Mouse (Mus musculus) neural tube, embryonic 14.5 days (tissue): ENCODE measurements around the gene Mcoln2. TPM values are rescaled to one million over a fixed set of nuclear protein-coding genes. Genes with fewer than 3 reads are reported as not detected.

Experiments
- ATAC-seq: fragments of 200-750 bp; cut with Nextera tagmentation; 2 replicates; pipeline ENCODE4 v1.8.0; 2017; ENCODE audit warnings: low read depth, mild to moderate bottlenecking, moderate TSS enrichment, moderate library complexity
- H3K27ac ChIP-seq: fragments of 300-500 bp; sonication (generic); 2 replicates; pipeline ENCODE4 v1.5.1; 2014; ENCODE audit warnings: low read depth, mild to moderate bottlenecking, control low read depth, low read length, moderate library complexity, mixed read lengths
- H3K27me3 ChIP-seq: fragments of 300-500 bp; sonication (generic); 2 replicates; pipeline ENCODE4 v1.6.1; 2014; ENCODE audit warnings: low read length; ENCODE audit not compliant: control insufficient read depth, insufficient read depth
- H3K36me3 ChIP-seq: fragments of 300-500 bp; sonication (generic); 2 replicates; pipeline ENCODE4 v1.6.1; 2014; ENCODE audit warnings: low read length, mixed read lengths; ENCODE audit not compliant: control insufficient read depth, insufficient read depth
- H3K4me1 ChIP-seq: fragments of 300-500 bp; sonication (generic); 2 replicates; pipeline ENCODE4 v1.6.1; 2014; ENCODE audit warnings: low read length; ENCODE audit not compliant: control insufficient read depth, insufficient read depth
- H3K4me2 ChIP-seq: fragments of 300-500 bp; sonication (generic); 2 replicates; pipeline ENCODE4 v1.6.1; 2014; ENCODE audit warnings: mild to moderate bottlenecking, low read depth, low read length, control low read depth
- H3K4me3 ChIP-seq: fragments of 300-500 bp; sonication (generic); 2 replicates; pipeline ENCODE4 v1.5.1; 2014; ENCODE audit warnings: low read depth, low read length, control low read depth, mixed read lengths
- H3K9ac ChIP-seq: fragments of 300-500 bp; sonication (generic); replicated peaks from 2 replicates; pipeline ENCODE4 v1.6.1; 2014; ENCODE audit warnings: low read depth, mild to moderate bottlenecking, control low read depth, low read length, mixed read lengths
- H3K9me3 ChIP-seq: fragments of 300-500 bp; sonication (generic); 2 replicates; pipeline ENCODE4 v1.6.1; 2016; ENCODE audit warnings: low read length; ENCODE audit not compliant: control insufficient read depth
- WGBS: fragments of 180-500 bp; shearing (Covaris S2); extraction: QIAGEN DNeasy Blood & Tissue Kit; methylation state at CpG from one replicate; pipeline ENCODE4 v1.1.7; 2014; 5-methylcytosine and 5-hydroxymethylcytosine counted together
- polyA plus RNA-seq: library from polyadenylated mRNA; unstranded; fragments of >200 nt; fragmentation: Nextera tagmentation; extraction: Ambion mirVana; gene quantifications from 2 replicates; pipeline ENCODE4 v1.2.1, GENCODE M21; 2014

Mcoln2 gene
- polyA plus RNA-seq, 1 experiment from 2014 or later = not detected

DNA sequence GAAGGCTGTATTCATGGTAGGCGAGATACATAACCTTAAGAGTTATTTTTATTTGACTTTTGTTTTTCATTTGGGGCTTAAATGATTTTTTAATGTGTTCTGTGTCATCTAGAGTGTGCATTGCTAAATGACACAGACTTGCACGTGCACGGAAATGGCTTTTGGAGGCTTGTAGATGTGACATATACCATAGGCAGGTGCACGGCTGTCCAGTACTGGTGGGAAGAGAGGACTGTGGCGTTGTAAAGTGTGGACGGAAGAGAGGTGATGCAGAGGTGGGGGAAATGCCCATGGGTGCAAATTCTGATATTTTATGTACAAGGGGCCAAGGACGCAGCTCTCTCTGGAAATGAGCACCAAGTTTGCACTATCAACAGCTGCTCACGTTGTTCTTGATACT is 2.1 kb downstream of the Mcoln2 start:
- WGBS = 96% methylated on average over 8 of the region's 8 CpGs
- Histone ChIP-seq H3K9me3 (no peaks in the 10 kb centered on the region), H3K4me1 (peaks cover 5% of the 10 kb centered on the region), H3K4me3 (no peak overlapping the region), H3K4me2 (no peak overlapping the region), H3K27me3 (peaks cover 2% of the 10 kb centered on the region; the same call in 1 of the 2 replicates), H3K9ac (no peak overlapping the region), H3K36me3 (no peaks in the 10 kb centered on the region), H3K27ac (no peak overlapping the region)
- no peak for ATAC-seq

DNA sequence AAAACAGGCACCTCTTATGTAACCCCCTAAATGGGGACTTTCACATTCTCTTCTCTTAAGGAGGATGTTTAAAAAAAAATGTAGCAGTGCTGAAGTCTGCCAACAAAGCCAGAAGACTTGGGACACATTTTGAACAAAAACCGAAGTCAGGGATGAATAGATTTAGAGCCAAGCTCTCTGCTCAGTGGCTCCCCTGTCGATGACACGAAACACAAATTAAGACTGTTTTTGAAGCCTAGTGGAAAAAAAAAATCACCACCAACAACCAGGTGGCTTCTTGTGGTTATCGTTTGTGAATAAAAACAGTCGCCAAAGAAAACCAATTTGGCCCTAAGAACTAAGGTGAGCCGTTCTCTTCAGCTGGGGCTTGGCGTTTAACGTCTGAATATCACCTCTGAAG is 2.7 kb downstream of the Mcoln2 start:
- ATAC-seq = no peak
- Histone ChIP-seq H3K9me3 (no peaks in the 10 kb centered on the region), H3K36me3 (no peaks in the 10 kb centered on the region), H3K4me3 (no peak overlapping the region), H3K27ac (no peak overlapping the region), H3K4me2 (no peak overlapping the region), H3K27me3 (peaks cover 2% of the 10 kb centered on the region; the same call in 1 of the 2 replicates), H3K4me1 (peaks cover 5% of the 10 kb centered on the region), H3K9ac (no peak overlapping the region)
- 86% methylated on average over 8 of the region's 8 CpGs for WGBS

DNA sequence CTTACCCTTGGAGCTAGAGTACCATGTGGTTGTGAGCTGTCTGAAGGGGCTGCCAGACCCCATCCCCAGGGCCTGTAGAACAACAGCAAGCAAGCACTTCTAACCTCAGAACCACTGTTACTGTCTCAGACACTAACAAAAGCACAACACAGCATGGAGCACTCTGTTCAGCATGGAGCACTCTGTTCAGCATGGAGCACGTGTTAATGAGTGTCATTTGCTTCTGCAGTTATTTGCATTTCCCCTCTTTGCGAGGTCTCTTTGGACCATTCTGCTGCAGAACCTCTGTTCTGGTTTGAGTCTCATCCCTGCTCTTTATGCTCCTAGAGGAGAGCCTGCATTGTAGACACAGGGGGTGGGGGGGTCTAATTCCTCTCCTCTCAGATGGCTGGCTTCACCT is 3.3 kb downstream of the Mcoln2 start:
- ATAC-seq = no peak
- Histone ChIP-seq H3K36me3 (no peaks in the 10 kb centered on the region), H3K4me1 (peaks cover 5% of the 10 kb centered on the region), H3K9me3 (no peaks in the 10 kb centered on the region), H3K4me2 (no peak overlapping the region), H3K4me3 (no peak overlapping the region), H3K27ac (no peak overlapping the region), H3K9ac (no peak overlapping the region), H3K27me3 (peaks cover 2% of the 10 kb centered on the region; the same call in 1 of the 2 replicates)
- 60% methylated on average over 2 of the region's 2 CpGs for WGBS

DNA sequence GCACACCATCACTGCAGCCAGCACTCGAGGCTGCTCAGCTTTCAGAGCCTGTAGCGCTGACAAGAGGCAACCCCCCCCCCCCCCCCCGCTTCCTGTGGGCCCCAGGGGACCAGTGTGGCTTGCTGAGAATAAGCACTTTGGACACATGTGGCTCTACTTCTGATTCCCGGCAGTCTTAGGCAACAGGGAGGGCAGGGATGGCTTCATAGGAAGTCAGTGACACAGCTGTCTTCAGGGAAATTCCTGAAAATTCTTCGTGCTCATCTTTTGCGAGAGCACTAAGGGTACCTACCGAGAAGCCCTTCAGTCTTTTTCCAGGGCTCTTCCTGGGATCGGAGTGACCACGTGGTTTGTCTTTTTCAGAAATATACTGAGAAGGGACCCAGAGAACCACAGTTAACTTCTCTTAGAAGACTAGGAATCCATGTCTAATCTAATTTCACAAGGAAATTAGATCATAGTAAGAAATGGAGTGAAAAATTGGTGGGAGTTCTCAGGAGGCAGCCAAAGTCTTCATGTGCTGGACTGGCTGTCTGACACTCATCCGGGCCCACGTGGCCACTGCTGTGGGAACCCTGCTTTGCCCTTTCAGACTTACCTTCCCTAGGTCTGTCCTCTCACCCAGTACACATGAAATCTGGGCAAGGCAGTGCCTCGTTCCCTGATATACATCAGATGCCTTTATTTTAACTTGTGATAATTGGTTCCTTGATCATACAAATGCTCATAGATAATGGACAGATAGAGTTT is 4.4 kb downstream of the Mcoln2 start:
- 31% methylated on average over 12 of the region's 12 CpGs for WGBS
- ATAC-seq = no peak
- no peak overlapping the region for H3K9ac ChIP-seq
- H3K27ac ChIP-seq = no peak overlapping the region
- H3K36me3 ChIP-seq = no peaks in the 10 kb centered on the region
- H3K4me2 ChIP-seq = no peak overlapping the region
- H3K9me3 ChIP-seq = no peaks in the 10 kb centered on the region
- peaks cover 2% of the 10 kb centered on the region; the same call in 1 of the 2 replicates for H3K27me3 ChIP-seq
- no peak overlapping the region for H3K4me3 ChIP-seq
- peaks cover 5% of the 10 kb centered on the region for H3K4me1 ChIP-seq

DNA sequence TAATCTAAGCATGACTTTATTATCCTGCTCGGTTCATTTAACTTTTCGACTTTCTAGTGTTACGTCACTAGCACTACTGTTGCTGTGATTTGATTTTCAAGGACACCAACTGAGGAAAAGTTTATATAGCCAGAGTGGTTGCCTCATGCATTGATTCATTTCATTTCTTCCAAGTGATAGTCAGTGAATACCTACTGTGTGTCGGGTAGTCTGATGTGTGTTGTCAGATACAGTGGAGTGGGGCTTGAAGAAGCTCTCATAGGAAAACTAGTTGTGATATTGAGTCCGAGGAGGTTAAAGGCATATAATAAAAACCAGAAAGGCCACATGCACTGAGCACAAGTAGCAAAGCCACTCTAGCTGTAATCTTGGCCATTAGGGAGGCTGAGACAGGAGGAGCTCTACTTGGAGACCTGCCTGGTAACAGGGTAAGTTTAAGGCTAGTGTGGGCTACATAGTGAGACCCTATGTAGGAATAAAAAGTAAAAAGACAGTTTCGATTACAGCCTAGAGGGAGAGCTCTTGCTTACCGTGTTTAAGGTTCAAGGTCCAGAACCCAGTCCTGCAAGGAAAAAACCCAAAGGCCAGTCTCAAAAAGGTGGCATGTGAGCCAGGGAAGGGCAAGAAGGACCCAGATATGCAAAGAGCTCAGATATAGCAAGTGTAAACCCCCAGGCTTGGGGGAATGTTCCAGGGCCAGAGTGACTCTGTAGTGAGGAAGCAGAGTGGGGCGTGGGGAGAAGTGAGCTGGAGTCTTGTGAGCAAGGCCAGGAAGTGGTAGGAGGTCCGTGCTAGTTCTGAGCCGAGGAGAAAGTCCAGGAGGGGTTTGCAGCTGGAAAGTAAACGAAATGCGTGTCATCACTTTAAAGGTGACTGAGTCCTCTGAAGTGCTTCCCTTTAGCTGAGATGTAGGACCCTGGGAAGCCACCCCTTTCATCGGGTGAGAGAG is 6.3 kb downstream of the Mcoln2 start:
- H3K9me3 ChIP-seq = no peaks in the 10 kb centered on the region
- H3K27ac ChIP-seq = no peak overlapping the region
- peaks cover under 1% of the 10 kb centered on the region; the same call in 1 of the 2 replicates for H3K27me3 ChIP-seq
- H3K4me2 ChIP-seq = no peak overlapping the region
- WGBS = 80% methylated on average over 13 of the region's 13 CpGs
- ATAC-seq = no peak
- no peaks in the 10 kb centered on the region for H3K4me1 ChIP-seq
- no peaks in the 10 kb centered on the region for H3K36me3 ChIP-seq
- no peak overlapping the region for H3K4me3 ChIP-seq
- no peak overlapping the region for H3K9ac ChIP-seq

DNA sequence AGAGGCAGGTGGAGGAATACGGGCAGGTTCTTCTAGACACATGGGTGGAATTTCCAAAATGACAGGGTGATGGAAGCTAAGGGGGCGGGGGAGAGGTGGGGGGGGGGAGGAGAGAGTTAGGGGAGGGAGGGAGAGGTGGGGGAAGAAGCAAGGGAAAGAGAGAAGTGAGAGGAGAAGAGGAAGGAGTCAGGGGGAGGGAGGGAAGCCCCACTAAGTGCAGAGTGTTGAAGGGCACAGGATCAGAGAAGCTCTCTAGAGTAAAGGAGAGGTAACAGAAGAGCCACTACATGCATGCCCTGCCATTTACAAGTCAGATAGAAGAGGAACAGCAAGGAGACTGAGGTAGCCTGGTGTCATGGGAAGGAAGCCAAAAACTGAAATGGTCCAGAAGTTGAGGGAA is 7.2 kb downstream of the Mcoln2 start:
- 87% methylated on average over 2 of the region's 2 CpGs for WGBS
- no peak overlapping the region for H3K9ac ChIP-seq
- H3K9me3 ChIP-seq = no peaks in the 10 kb centered on the region
- no peaks in the 10 kb centered on the region for H3K4me1 ChIP-seq
- no peak overlapping the region for H3K4me3 ChIP-seq
- no peak for ATAC-seq
- H3K27me3 ChIP-seq = no peaks in the 10 kb centered on the region; the same call in 1 of the 2 replicates
- no peak overlapping the region for H3K4me2 ChIP-seq
- H3K27ac ChIP-seq = no peak overlapping the region
- no peaks in the 10 kb centered on the region for H3K36me3 ChIP-seq

DNA sequence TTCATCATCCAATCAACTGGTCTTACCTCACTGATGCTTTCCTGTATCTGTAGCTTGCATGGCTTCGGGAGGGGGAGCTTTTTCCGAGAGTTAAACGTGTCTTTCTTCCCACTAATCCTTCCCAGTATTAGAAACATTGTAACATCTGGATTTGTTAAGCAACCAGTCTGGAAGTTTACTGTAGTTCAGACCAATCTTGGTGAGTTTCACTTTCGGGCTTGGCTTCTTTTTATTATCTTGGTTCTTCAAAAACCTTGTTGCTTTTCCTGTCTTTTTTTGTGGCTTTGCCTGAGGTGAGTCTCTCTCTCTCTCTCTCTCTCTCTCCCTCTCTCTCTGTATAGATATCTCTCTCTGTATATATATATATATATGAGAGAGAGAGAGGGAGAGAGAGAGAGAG is 8.4 kb downstream of the Mcoln2 start:
- Histone ChIP-seq H3K36me3 (no peaks in the 10 kb centered on the region), H3K9me3 (no peaks in the 10 kb centered on the region), H3K9ac (no peak overlapping the region), H3K4me2 (no peak overlapping the region), H3K4me1 (no peaks in the 10 kb centered on the region), H3K27me3 (no peaks in the 10 kb centered on the region), H3K4me3 (no peak overlapping the region), H3K27ac (no peak overlapping the region)
- ATAC-seq = no peak
- 86% methylated on average over 4 of the region's 4 CpGs for WGBS

DNA sequence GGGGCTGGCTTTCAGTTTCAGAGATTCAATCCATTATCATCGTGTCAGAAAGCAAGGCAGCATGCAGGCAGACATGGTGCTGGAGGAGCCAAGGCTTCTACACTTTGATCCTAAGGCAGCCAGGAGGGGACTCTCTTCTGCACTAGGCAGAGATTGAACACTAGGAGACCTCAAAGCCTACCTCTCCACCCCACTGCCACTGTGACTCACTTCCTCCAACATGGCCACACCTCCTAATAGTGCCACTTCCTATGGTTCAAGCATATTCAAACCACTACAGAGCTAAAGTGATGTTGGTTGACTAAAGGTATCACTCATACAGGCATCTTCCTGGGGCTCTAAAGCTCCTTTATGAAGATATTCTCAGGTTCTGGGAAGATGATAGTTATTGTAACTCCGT is 9.7 kb downstream of the Mcoln2 start:
- Histone ChIP-seq H3K36me3 (no peaks in the 10 kb centered on the region), H3K4me3 (no peak overlapping the region), H3K27ac (no peak overlapping the region), H3K27me3 (no peaks in the 10 kb centered on the region), H3K9me3 (no peaks in the 10 kb centered on the region), H3K9ac (no peak overlapping the region), H3K4me2 (no peak overlapping the region), H3K4me1 (no peaks in the 10 kb centered on the region)
- ATAC-seq = no peak
- whole genome bisulfite sequencing = 87% methylated on average over 2 of the region's 2 CpGs

DNA sequence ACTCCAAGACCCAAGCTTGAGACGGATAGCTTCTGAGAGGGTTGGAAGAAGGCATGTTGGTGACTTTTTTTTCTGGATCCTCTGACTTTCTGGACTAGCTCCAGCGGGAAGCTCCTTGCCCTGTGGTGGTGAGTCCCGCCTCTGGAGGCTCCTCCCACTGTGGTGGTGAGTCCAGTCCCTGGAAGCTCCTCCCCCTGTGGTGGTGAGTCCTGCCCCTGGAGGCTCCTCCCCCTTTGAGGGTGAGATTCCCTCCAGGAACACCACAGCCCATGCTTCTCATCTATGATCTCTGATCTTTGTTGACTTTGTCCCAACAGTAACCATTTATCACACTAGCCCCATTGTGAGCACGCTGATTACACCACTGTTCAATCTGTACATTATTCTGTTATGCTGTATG is 12.6 kb downstream of the Mcoln2 start:
- no peak for ATAC-seq
- no peak overlapping the region for H3K9ac ChIP-seq
- H3K9me3 ChIP-seq = no peaks in the 10 kb centered on the region
- no peak overlapping the region for H3K4me3 ChIP-seq
- no peaks in the 10 kb centered on the region for H3K36me3 ChIP-seq
- H3K4me1 ChIP-seq = no peaks in the 10 kb centered on the region
- no peak overlapping the region for H3K4me2 ChIP-seq
- H3K27ac ChIP-seq = no peak overlapping the region
- H3K27me3 ChIP-seq = no peaks in the 10 kb centered on the region
- WGBS = 86% methylated on average over 4 of the region's 4 CpGs
